Mouse (Mus musculus): ENCODE measurements around the gene Jarid2.

GRCm38 (mm10) chr13:44721891-44722547 is 7.3 kb upstream of the Jarid2 start:
- TF ChIP-seq CTCF (IDR thresholded peaks at IDR 0.05; ENCODE audit: control insufficient read depth, insufficient read depth, insufficient replicate concordance, low read depth, low read length) (no peak), POLR2A (IDR thresholded peaks at IDR 0.05; ENCODE audit: control insufficient read depth, low read depth, low read length) (no peak)

Data from testis, adult 2 months (tissue).